Mouse (Mus musculus): ENCODE data around the gene Ccdc162. TPM values are rescaled to one million over a fixed set of nuclear protein-coding genes. Genes with fewer than 3 reads are reported as not detected.
"Not testable (repeated sequence)": the region's sequence is repeated elsewhere in the genome, so short reads cannot be mapped to it uniquely, and the experiment has no call there.

The Ccdc162 gene
- total RNA-seq, 2 experiments from 2014 or later = 1.2 to 1.3 TPM

- DNase-seq (ENCODE audit: low spot score in 2 of 2) = peak in 1 of 2 experiments; percentile 30
- intact Hi-C loops (cut with DNase I) = no loop called here
These were observed 5.7 kb downstream of the Ccdc162 start for GRCm38 (mm10) chr10:41710773-41711172.

DNA sequence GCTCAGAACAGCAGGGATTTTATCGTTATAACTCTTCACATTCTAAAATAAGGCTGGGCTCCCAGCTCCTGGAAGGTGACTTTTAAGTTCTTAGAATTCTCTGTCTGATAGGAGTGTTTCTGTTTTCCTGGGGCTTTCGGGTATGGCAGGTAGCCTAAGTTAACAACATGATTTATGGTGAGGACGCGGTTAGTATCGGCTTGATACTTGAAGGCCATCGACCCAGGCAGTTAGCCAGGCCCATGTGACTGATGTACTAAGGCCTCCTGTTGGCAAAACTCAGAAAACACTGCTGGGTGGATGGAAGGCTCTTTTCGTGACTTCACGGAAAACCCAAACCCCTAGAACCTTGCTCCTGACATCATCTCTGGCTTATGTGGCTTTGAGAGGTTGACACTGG, 7.1 kb downstream of the Ccdc162 start:
- intact Hi-C loops (cut with DNase I) = no loop called here
- no peak for DNase-seq (ENCODE audit: low spot score in 2 of 2)

DNA sequence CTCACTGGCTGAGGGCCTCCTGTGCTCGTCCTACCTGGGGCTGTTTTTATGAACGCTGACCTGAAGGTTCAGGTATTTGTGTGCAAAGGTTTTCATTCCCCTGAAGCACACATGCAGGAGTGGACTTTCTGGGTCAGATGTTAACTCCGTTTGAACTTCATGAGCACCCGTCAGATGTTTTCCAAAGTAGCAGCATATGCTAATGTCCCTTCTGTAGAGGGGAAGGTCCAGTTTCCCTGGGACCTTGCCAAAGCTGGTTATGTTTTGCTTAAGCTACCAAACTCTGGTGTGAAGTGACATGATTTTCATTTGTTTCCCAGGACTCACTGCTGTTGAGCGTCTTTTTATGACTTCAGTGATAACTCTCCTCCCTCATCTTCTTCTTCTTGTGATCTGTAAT, 16.8 kb downstream of the Ccdc162 start:
- intact Hi-C loops (cut with DNase I) = no loop called here
- no peak for DNase-seq (ENCODE audit: low spot score in 2 of 2)

DNA sequence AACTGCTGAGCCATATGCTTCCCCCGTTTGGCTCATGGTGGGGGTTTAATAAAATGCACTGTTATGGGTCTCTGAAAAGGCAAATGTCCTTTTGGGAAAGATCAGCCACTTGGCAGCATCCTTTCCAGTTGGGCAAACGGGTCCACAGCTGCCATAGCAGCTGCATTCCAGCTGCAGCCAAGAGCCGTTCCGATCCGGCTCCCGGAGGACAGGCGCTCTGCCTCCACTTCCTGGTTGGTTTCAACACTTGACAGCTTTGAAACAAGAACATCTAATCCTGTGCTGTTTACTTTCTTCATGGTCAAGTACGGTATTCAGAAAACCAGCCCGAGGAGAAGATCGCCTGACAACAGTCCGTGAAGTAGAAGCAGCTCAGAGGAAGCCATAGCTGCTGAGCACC, 19.4 kb downstream of the Ccdc162 start:
- DNase-seq (ENCODE audit: low spot score in 2 of 2) = no peak
- intact Hi-C loops (cut with DNase I) = no loop called here

DNA sequence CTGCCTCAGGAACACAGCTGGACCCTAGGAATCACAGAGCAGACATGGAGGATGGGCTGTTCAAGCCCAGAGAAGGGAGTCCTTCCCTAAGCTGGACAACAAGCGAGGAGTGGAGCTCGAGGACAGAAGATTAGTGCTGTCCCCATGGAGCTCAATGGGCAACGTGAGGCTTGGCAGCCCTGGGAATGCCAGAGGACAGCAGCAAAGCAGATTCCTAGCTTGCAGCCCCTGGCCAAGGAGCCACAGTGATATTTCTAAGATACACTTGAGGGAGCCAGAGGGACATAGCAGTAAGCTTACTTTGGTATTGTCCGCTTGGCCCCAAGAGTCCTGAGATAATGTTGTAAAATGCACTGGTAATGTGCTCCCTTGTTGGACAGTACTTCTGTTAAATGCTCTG, 25.5 kb downstream of the Ccdc162 start:
- intact Hi-C loops (cut with DNase I) = loop anchor here (2.0 kb wide), 1 partner anchor 604 kb away; no protein-coding TSS in a partner anchor
- DNase-seq (ENCODE audit: low spot score in 2 of 2) = no peak

DNA sequence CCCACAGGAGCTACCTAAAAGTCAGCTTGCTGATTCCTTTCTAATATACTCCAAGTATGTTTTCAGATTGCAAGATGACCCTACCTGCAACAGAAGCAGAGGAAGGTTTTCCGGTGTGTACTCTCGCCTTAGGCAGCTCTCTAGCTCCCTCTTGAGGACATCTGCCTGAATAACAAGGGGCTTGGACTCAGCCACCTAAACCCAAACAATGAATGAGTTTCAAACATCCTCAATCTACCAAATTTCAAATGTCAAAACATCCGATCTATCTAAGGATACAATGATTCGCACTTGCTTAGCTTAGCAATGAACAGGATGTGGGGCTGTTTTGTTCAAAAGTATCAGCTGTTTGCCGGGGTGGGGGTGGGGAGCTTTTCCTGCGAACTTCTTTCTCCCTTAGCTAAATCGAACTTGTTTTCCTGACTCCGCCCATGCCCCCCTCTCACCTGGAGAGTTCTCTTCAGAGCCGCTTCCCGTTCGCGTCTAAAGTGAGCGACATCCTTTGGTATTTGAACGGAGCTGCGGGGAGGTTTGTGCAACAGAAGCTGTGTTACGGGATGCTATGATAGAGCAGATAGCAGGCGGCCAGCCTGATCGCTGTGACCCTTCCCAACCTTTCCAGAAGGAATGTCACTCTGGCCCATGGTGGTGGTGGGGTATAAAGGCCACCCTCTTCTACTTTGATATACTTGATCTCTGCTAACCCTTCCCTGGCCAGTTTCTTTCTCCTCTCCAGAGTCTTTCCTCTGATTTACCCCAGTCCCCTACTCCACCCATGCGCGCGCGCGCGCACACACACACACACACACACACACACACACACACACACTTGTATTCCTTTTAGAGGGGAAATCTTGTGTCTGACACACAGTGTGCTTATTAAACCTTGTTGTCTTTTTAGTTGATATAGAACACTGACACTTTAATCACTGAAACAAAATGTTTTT, 26.2 kb downstream of the Ccdc162 start:
- peak; percentile 35 to 70 for DNase-seq (ENCODE audit: low spot score in 2 of 2)
- intact Hi-C loops (cut with DNase I) = loop anchor here (2.0 to 10.0 kb wide), 2 partner anchors 605 to 685 kb away; no protein-coding TSS in a partner anchor

DNA sequence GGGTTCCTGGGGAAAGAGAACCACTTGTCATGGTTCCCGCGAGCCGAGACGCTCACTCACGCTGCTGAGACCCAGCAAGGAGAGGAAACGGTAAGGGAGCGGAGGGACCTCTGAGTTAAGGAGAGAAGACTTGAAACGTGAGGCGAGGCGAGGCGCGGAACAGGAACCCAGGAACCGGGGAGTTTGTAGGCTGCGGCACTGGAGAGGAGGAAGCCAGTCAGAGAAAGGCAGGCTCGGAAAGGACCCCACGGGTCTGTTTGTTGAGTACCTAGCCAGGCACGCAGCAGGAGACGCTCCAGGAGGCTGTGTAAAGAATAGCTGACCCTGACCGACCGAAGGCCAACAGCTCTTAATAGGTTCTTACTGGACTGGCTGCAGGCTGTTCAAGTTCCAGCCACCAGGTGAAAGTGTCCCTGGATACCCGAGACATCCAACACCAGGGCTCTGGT, 31.9 kb downstream of the Ccdc162 start:
- no peak for DNase-seq (ENCODE audit: low spot score in 2 of 2)
- intact Hi-C loops (cut with DNase I) = loop anchor here (10.0 kb wide), 1 partner anchor 680 kb away; no protein-coding TSS in a partner anchor

DNA sequence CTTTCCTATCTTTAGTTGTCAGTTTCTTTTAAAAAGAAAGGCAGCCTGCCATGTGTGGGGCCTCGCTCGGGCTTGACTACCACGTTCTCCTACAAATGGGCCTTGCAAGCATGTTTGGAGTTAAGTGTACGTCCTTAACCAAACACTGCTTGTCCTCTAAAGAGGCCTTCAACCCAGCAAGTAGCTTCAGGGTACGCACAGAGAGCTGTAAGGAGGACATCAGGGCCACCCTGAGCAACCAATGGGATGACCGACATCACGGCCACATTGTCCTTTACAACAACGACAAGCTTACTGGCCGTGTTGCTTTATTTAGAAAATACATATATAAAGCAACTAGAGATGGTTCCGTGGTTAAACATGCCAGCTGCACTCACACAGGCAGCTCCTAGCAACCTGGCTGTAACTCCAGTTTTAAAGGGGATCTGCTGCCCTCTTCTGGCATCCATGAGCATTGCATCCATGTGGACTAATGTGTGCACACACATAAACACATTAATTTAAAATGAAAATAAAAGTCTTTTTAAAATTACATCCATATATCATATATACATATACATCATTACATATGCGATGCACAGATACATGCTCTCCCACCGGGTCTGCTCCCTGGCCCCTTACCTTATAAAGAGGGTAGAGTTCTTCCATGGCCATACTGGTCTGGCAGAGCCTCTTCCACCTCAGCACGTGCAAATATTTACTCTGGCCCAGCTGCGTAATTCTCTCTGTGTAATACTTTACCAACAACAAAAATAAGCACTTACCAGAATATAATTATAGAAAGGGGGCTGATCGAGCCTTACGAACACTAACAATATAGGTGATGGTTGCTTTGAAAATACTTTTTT, 33.7 kb downstream of the Ccdc162 start:
- DNase-seq (ENCODE audit: low spot score in 2 of 2) = peak; percentile 93
- intact Hi-C loops (cut with DNase I) = loop anchor here (1.0 to 10.0 kb wide), 2 partner anchors 164 to 678 kb away; no protein-coding TSS in a partner anchor

GRCm38 (mm10) chr10:41678746-41679360, 37.6 kb downstream of the Ccdc162 start:
- intact Hi-C loops (cut with DNase I) = no loop called here
- peak; percentile 64 to 81 for DNase-seq (ENCODE audit: low spot score in 2 of 2)

DNA sequence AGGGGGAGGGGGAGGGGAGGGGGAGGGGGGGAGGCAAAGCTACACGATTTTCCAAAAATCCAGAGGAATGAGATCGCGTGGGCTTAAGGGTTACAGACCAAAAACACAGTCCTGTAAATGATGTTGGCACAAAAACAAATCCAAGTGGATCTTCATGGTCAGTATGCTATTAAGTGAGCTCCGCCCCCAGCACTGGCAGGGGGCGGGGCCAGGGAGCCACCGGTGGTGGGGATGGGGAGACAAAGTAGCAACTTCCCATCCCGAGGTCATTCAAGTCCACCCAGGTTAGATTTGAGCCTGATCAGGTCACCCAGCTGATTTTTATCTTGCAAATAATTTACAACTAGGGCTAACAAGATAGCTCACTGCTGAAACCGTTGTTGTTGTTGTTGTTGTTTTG, 39.0 kb downstream of the Ccdc162 start:
- DNase-seq (ENCODE audit: low spot score in 2 of 2) = no peak
- intact Hi-C loops (cut with DNase I) = no loop called here

DNA sequence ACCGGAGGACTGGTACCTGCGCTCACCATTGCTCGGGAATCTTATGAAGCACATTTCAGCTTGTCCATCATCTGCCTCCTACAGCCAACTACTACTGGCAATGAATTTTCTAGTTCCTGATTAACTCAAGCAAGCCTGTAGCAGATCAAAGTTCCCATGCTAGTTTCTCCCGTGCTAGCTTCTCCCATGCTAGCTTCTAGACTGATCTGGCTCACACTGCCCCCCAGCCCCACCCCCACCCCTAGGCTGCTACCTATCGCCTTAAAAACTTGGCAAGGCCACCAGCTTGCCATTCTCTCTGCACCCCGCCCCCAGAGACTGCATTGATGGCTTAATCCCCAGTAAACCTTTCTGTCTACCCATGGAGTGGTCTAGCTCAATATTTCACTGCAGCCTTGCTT, 39.8 kb downstream of the Ccdc162 start:
- no peak for DNase-seq (ENCODE audit: low spot score in 2 of 2)
- intact Hi-C loops (cut with DNase I) = no loop called here

DNA sequence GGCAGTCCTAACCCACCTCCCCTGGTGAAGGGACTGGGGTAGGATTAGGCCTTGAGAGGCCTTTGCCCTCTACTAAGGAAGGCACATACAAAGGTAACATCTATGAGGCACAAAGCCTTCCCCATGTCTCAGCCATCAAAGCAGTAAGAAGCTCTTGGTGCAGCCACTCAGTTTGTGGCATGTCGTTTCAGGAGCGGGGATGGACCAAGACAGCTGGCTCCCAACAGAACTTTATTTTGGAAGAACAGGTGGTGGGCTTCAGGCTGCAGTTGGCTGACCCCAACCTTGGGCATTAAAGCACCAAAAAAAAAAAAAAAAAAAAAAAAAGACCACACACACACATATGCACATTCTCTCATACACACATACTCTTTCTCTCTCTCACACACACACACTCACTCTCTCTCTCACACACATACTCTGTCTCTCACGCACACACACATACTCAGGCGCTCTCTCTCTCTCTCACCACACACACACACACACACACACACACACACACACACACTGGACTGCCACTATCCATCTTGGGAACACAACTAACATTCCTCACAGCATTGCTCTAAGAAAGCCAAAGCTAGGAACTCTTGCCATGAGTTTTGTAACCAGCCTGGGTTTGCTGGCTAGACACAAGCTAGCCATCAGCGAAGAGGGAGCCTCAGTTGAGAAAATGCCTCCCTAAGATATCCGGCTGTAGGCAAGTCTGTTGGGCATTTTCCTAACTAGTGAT, 40.4 kb downstream of the Ccdc162 start:
- DNase-seq (ENCODE audit: low spot score in 2 of 2) = no peak
- intact Hi-C loops (cut with DNase I) = no loop called here

DNA sequence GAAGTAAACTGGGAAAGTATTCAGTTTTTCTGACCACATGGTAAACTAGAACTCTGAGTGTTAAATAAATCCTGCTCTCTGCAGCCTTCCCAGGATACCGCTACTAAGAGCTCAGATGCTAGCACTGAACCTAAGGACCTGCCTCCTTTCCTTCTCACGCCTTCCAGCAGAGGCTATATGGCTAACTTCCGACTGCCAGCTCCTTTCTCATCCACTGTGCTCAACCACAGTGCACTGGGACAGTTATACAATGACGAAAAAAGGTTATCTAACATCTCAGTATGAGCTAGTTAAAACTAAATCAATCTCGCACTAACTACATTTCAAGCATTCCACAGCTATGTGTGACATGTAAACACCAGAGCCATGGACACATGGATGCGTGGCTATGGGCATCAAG, 41.2 kb downstream of the Ccdc162 start:
- DNase-seq (ENCODE audit: low spot score in 2 of 2) = no peak
- intact Hi-C loops (cut with DNase I) = no loop called here

DNA sequence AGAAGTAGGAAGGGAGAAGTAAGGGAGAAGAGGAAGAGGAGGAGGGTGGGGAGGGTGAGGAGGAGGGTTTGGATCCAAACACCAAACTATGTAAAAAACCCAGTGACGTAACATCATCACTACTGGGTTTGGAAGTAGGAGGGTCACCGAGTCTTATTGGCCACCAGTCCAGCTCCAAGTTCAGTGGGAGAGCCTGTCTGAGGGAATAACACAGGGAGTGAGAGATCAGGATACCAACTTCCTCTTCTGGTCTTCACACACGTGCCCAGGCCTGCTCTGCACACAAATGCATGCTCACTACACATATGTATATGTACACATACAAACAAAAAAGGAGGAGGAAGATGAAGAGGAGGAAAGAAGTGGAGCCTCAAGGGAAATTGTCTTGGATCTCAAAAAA, 42.1 kb downstream of the Ccdc162 start:
- intact Hi-C loops (cut with DNase I) = no loop called here
- no peak for DNase-seq (ENCODE audit: low spot score in 2 of 2)

DNA sequence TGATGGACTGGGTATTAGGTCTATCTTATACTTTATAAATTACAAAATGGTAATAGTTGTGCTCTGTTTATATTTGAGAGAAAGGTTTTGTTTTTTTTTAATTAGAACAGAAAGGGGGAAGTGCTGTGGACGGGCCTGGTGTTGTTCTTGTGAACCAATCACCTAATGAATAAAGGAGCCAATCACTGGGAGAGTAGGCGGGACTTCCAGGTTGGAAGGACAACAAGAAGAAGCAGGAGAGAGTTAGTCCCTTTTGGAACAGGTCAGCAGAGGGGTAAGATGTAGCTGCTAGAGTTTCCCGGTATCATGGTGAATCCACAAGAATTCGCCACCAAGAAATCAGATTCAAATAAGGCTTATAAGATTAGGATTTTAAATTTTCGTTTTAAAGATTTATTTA, 46.2 kb downstream of the Ccdc162 start:
- intact Hi-C loops (cut with DNase I) = no loop called here
- no peak for DNase-seq (ENCODE audit: low spot score in 2 of 2)

DNA sequence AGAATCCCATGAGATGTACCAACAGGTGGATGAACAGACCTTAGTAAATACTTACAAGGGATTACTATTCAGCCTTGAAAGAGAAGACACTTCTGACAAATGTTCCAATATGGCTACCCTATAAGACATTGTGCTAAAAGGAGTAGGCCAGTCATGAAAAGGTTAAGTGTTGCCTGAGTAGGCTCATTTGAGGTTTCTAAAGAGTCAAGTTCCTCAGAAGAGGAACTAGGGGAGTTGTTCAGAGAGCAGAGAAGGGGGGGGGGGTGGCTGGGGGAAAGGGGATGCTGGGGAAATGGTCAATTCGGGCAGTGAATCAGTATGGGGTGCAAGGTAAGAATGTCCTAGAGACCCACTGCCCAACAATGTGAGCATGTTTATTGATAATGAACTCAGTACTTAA, 50.9 kb downstream of the Ccdc162 start:
- intact Hi-C loops (cut with DNase I) = no loop called here
- no peak for DNase-seq (ENCODE audit: low spot score in 2 of 2)

DNA sequence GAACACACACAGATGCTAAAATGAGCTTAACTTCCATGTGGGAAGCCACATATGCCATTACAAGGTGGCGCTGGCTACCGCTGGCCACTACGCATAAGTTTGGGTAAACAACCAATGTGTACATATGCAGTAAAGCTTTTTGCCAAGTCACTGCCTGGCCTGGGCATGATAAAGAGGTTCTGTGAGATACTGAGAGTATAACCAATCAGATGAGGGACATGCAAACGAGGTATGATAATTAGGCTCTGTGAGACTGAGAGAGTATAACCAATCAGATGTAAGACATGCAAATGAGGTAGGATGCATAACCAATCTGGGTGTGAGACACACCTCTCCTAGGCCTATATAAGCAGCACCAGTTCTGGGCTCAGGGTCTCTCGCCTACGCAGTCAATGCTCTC, 56.8 kb downstream of the Ccdc162 start:
- DNase-seq (ENCODE audit: low spot score in 2 of 2); intact Hi-C loops (cut with DNase I): not testable (repeated sequence)

DNA sequence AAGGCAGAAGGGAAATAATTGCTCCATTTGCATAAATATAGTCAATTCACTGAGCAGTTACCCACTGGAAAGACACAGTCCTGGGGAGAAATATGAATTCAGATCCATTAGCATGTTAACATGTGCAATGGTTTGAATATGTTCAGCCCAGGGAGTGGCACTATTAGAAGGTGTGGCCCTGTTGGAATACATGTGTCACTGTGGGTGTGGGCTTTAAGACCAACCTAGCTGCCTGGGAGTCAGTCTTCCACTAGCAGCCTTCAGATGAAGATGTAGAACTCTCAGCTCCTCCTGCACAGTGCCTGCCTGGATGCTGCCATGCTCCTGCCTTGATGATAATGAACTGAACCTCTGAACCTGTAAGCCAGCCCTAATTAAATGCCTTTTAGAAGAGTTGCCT, 60.8 kb downstream of the Ccdc162 start:
- DNase-seq (ENCODE audit: low spot score in 2 of 2); intact Hi-C loops (cut with DNase I): not testable (repeated sequence)

GRCm38 (mm10) chr10:41652988-41653387, 63.4 kb downstream of the Ccdc162 start:
- DNase-seq (ENCODE audit: low spot score in 2 of 2) = no peak
- intact Hi-C loops (cut with DNase I) = no loop called here
